Mouse (Mus musculus) mouse trophoblast stem cell (cell line): ENCODE measurements around the gene Mbd3.

ENCODE experiments used
- in situ Hi-C, 2 experiments: fragments of 300-500 bp; cut with MseI, MboI; formaldehyde crosslinking; loops; 2 replicates in 1 of 2; 3 replicates in 1 of 2; pipeline ENCODE4 v1.15.1; 2025

The Mbd3 gene

DNA sequence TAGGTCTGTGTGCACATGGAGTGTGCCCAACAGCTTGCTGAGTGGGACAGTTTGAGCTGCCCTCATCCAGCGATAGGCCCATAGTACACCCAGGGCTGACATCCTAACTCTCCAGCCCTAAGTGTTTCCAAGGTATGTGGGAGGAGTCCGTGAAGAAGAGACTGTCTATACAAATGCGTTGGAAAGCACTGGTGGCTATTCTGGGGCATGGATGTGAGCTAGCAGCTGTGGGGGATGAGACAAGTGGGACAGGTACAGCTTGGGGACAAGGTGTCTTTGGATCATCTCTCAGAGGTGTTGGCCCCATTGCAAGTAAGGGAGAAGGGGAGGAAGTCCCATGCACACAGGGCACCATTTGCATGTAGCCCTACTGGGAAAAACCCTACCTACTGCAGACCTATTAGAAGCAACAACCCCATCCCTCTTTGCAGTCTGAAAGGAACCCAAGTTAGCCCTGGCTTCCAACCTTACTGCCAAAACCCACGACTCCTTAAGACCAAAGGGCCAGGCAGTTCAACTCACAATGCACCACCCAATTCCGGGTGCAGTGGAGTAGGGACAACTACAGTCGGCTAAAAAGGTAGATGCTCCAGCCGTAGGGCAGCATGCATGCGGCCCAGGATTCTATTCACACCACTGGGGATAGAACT is 1.7 kb downstream of the Mbd3 start:
- in situ Hi-C loops: no loop called here

- in situ Hi-C loops: no loop called here
These were observed 2.4 kb downstream of the Mbd3 start for GRCm38 (mm10) chr10:80396822-80397523.

GRCm38 (mm10) chr10:80395025-80395627 is 4.2 kb downstream of the Mbd3 start:
- in situ Hi-C loops: no loop called here

DNA sequence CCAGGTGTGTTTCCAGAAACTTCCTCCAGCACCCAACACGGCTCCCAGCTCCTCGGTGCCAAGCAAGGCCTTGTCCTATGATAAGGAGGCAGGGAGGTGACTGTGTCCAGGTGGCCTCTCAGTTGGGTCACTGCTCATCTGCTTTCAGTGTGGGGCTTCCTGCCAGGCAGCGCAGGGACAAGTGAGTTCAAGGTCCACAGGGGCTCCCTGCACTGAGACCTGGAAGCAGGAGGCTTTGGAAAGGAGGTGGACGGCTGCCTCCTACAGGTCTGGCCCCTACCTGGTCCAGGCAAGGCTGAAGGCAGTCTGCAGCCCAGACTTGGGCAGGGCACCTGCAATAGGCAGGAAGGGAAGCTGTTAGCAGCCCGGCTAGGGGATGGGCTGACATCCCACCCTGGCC is 6.7 kb downstream of the Mbd3 start:
- in situ Hi-C loops: no loop called here

GRCm38 (mm10) chr10:80390697-80391096 is 8.7 kb downstream of the Mbd3 start:
- in situ Hi-C loops: no loop called here

DNA sequence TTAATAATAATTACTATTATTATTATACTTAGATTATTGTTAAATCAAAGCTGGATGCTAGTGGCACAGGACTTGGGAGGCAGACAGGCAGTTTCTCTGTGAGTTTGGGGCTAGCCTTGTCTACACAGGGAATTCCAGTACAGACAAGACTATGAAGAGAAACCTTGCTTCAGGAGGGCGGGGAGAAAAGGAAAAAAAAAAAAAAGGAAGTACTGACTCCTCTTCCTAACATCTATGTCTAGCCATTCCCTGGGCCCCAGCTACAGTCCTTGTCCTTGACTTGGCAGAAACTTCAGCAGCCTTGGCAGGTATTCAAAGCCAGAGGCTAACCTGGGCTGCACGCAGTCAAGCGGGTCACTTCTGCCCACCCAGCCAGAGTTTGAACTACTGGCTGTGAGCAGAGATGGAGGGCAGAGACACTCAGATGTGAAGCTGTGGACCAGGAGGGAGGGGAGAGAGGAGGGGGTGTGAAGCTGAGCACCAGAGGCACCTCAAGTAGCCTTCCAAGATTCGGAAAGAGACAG is 10.1 kb downstream of the Mbd3 start:
- in situ Hi-C loops: no loop called here

DNA sequence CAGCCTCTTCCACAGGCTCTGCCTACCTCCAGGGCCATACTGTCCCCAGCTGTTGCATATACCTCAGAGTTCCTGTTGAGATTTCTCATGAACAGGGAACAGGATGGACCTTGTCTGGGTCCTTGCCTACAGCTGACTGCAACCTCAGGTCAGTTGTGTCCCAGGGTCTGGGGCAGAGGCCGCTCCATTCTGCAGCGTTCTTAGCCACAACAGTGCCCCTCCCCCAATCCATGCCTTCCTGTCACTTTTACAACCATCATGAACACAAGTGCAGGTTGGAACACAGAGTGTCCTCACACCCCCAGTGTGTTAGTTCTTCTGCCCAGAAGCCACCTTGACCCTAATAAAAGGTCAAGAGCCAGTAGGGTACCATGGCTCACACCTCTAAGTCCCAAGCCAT is 10.6 kb downstream of the Mbd3 start:
- in situ Hi-C loops: no loop called here

- in situ Hi-C loops: no loop called here
These were observed 11.8 kb downstream of the Mbd3 start, which contains the start of gene Mex3d for GRCm38 (mm10) chr10:80387522-80387959. Gene Mex3d (minus strand): TSS chr10:80387659.

GRCm38 (mm10) chr10:80386735-80387471 is 12.4 kb downstream of the Mbd3 start:
- in situ Hi-C loops: no loop called here

- in situ Hi-C loops: no loop called here
These were observed 13.3 kb downstream of the Mbd3 start for GRCm38 (mm10) chr10:80385811-80386734.

- in situ Hi-C loops: no loop called here
These were observed 14.0 kb downstream of the Mbd3 start for GRCm38 (mm10) chr10:80385310-80385709.

- in situ Hi-C loops: no loop called here
These were observed 14.6 kb downstream of the Mbd3 start for GRCm38 (mm10) chr10:80384709-80385108.

DNA sequence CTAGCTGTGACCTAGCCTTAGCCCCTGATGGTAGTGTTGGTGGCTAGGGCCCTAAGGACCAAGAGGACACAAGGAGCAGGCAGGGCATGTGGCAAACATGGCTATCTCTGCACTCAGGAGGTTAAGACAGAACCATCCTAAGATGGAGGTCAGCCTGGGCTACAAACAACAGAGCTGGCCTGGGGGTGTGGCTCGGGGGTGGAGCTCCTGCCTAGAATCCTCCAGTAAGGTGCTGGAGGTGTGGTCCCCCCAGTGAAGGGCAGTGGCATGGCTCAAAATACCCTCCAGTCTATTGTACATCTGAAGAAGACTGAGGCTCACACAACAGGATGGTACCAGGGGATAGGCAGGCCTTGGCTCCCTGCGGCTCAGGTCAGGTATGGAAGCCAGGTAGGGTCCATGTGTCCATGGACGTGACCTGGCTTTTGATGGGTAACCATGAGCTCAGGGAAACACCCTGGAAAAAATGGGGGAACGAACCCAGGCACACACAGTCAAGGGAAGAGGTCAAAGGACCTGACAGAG is 15.2 kb downstream of the Mbd3 start:
- in situ Hi-C loops: no loop called here

- in situ Hi-C loops: no loop called here
These were observed 15.9 kb downstream of the Mbd3 start for GRCm38 (mm10) chr10:80383431-80383830.

DNA sequence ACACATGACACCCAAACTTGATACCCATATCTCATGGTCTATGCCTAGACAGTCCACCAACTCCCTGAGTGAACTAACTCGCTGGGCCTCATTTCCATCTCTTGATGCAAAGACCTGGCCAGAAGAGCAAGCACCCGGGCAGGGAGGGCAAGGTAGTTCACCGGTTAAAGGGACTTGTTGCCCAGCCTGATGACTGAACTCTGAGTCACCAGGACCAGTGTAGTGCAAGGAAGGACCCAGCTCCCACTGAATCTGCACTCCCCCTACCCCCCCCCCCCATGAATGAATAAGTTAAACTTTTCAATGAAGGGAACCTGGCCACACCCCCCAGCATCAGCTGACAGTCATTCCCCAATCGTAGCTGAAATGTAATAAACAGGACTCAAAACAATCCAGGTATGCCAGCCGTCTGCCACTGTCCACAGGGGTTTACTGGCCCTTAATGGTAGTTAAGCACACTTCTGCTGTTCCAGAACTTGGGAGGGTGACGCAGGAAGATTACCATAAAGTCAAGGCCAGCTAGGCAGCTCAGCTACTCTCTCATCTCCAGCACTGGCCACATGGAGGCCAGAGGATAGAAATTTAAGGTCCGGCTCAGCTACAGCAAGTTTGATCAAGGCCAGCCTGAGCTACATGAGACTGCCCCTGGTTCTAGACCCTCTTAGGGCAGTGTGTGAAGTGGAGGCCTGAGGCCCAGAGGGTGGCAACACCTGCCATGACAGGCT is 16.5 kb downstream of the Mbd3 start:
- in situ Hi-C loops: no loop called here

DNA sequence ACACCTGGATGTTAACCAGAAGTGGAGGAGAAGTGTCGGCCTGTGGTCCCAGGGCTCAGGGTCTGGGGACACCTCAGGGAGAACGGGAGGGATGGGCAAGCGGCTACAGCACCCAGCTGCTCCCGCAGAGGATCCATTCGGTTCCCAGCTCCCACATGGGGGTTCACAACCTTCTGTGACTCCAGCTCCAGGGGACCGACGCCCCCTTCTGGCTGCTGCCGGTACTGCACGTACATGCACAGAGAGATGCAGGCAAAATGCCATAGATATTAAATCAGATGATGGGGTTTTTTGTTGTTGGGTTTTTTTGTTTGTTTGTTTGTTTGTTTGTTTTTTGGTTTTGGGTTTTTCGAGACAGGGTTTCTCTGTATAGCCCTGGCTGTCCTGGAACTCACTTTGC is 21.6 kb downstream of the Mbd3 start:
- in situ Hi-C loops: no loop called here

- in situ Hi-C loops: no loop called here
These were observed 23.2 kb downstream of the Mbd3 start for GRCm38 (mm10) chr10:80376160-80376559.

DNA sequence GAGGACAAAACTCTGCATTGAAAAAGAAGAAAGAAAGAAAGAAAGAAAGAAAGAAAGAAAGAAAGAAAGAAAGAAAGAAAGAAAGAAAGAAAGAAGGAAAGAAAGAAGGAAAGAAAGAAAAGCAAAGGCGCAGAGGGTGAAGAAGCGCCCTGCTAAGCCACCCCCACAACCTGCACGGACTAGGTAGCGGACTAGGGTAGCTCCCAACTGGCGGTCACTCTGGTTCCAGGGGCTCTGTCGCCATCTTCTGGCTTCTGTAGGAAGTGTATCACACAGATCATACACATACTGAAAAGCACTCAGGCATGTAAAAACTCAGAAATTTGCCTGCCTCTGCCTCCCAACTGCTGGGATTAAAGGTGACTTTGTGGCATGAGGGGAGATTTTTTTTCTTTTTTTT is 25.3 kb downstream of the Mbd3 start:
- in situ Hi-C loops: no loop called here

DNA sequence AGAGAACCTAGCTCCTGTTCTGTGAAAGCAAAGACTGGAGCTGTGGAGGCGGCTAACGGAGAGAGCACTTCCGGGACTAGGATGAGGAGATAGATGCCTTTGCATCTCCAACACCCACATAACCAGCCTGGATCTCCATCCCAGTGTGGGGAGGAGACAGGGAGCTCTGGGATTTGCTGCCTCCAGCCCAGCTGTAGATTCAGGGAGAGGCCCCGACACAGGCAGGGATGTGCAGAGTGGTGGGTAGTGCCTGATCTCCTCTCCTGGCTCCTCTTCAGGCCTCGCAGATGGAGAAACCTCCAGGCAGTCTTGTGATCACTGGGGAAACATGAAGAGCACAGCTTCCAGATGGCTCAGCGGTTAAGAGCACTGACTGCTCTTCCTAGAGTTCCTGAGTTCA is 26.6 kb downstream of the Mbd3 start:
- in situ Hi-C loops: no loop called here

GRCm38 (mm10) chr10:80371983-80372382 is 27.4 kb downstream of the Mbd3 start:
- in situ Hi-C loops: no loop called here
